Mouse (Mus musculus) heart, postnatal 14 days (tissue): ENCODE measurements around the gene Ltf. TPM values are rescaled to one million over a fixed set of nuclear protein-coding genes. Genes with fewer than 3 reads are reported as not detected.

Source experiments
- DNase-seq, 2 experiments: peaks; one replicate each; pipeline ENCODE4 v3.0.0; 2021 to 2022
- intact Hi-C: fragments of 180-260 bp; cut with DNase I; formaldehyde crosslinking; loops from one replicate; pipeline ENCODE4 v1.15.1; 2025
- total RNA-seq, 2 experiments: library from RNA; stranded (reverse); gene quantifications; 2 replicates each; pipeline ENCODE4 v1.2.3; 2021

Ltf gene
- total RNA-seq, 2 experiments from 2014 or later = 1.6 to 1.8 TPM

- intact Hi-C loops = no loop called here
- no peak for DNase-seq
Measured at GRCm38 (mm10) chr9:111026791-111027190, 7.7 kb downstream of the Ltf start.

- intact Hi-C loops = no loop called here
- no peak for DNase-seq
Measured at GRCm38 (mm10) chr9:111033717-111034116, 14.6 kb downstream of the Ltf start.

GRCm38 (mm10) chr9:111039966-111040365 lies 20.9 kb downstream of the Ltf start:
- intact Hi-C loops = no loop called here
- peak; percentile 42 to 48 for DNase-seq

- intact Hi-C loops = no loop called here
Measured at GRCm38 (mm10) chr9:111042266-111042665, 23.2 kb downstream of the Ltf start.

GRCm38 (mm10) chr9:111046222-111046621 lies 27.2 kb downstream of the Ltf start:
- no peak for DNase-seq
- intact Hi-C loops = no loop called here

More at GRCm38 (mm10) chr9:111042266-111042665, 23.2 kb downstream of the Ltf start:
- peak; percentile 39 to 70 for DNase-seq

GRCm38 (mm10) chr9:111047266-111047665 lies 28.2 kb downstream of the Ltf start:
- no peak for DNase-seq
- intact Hi-C loops = no loop called here

- no peak for DNase-seq
Measured at GRCm38 (mm10) chr9:111048452-111048851, 29.4 kb downstream of the Ltf start.

GRCm38 (mm10) chr9:111054923-111055322 lies 35.9 kb downstream of the Ltf start:
- intact Hi-C loops = no loop called here
- no peak for DNase-seq

More at GRCm38 (mm10) chr9:111048452-111048851, 29.4 kb downstream of the Ltf start:
- intact Hi-C loops = no loop called here

- DNase-seq = no peak
Measured at GRCm38 (mm10) chr9:111055800-111056518, 36.9 kb downstream of the Ltf start.

GRCm38 (mm10) chr9:111056519-111056797 lies 37.4 kb downstream of the Ltf start:
- intact Hi-C loops = no loop called here
- DNase-seq = no peak

More at GRCm38 (mm10) chr9:111055800-111056518, 36.9 kb downstream of the Ltf start:
- intact Hi-C loops = no loop called here

GRCm38 (mm10) chr9:111056798-111057543 lies 37.9 kb downstream of the Ltf start, which contains the start of gene Ccrl2:
TSS of gene Ccrl2 (minus strand) at chr9:111057519.
- DNase-seq = peak; percentile 46 to 50
- intact Hi-C loops = no loop called here

- no peak for DNase-seq
- intact Hi-C loops = no loop called here
Measured at GRCm38 (mm10) chr9:111057544-111058370, 38.7 kb downstream of the Ltf start.

GRCm38 (mm10) chr9:111058943-111059556 lies 40.0 kb downstream of the Ltf start:
- DNase-seq = no peak
- intact Hi-C loops = no loop called here

- intact Hi-C loops = no loop called here
- no peak for DNase-seq
Measured at GRCm38 (mm10) chr9:111062840-111063239, 43.8 kb downstream of the Ltf start.

- intact Hi-C loops = no loop called here
Measured at GRCm38 (mm10) chr9:111067052-111067451, 48.0 kb downstream of the Ltf start.

GRCm38 (mm10) chr9:111070546-111070961 lies 51.5 kb downstream of the Ltf start:
- intact Hi-C loops = no loop called here
- DNase-seq = peak; percentile 66 to 80

More at GRCm38 (mm10) chr9:111067052-111067451, 48.0 kb downstream of the Ltf start:
- DNase-seq = no peak

- peak; percentile 43 to 66 for DNase-seq
- intact Hi-C loops = loop anchor here (1.0 to 2.0 kb wide), 2 partner anchors 75 to 149 kb away; no protein-coding TSS in a partner anchor
Measured at GRCm38 (mm10) chr9:111072175-111072574, 53.1 kb downstream of the Ltf start.

GRCm38 (mm10) chr9:111072971-111073370 lies 53.9 kb downstream of the Ltf start:
- intact Hi-C loops = loop anchor here (1.0 to 2.0 kb wide), 2 partner anchors 76 to 150 kb away; no protein-coding TSS in a partner anchor
- DNase-seq = no peak

- no peak for DNase-seq
- intact Hi-C loops = no loop called here
Measured at GRCm38 (mm10) chr9:111077745-111078144, 58.7 kb downstream of the Ltf start.

- intact Hi-C loops = loop anchor here (10.0 kb wide), 1 partner anchor 296 kb away; no protein-coding TSS in a partner anchor
Measured at GRCm38 (mm10) chr9:111080801-111081200, 61.7 kb downstream of the Ltf start.

More at GRCm38 (mm10) chr9:111080801-111081200, 61.7 kb downstream of the Ltf start:
- DNase-seq = no peak
